Mouse (Mus musculus) intestine, postnatal 0 days (tissue): ENCODE data around the gene Bag1. TPM values are rescaled to one million over a fixed set of nuclear protein-coding genes. Genes with fewer than 3 reads are reported as not detected.
A peak's percentile ranks its signal among the peaks of the same experiment; 100 is the strongest.

Experiments used
- ATAC-seq: fragments of 200-750 bp; cut with Nextera tagmentation; 2 replicates; pipeline ENCODE4 v1.8.0; 2017; ENCODE audit warnings: mild to moderate bottlenecking, moderate TSS enrichment, moderate library complexity
- H3K27ac ChIP-seq: fragments of 300-500 bp; sonication (generic); 2 replicates; pipeline ENCODE4 v1.5.1; 2014; ENCODE audit warnings: mild to moderate bottlenecking, low read depth, low read length, moderate library complexity
- H3K27me3 ChIP-seq: fragments of 300-500 bp; sonication (generic); replicated peaks from 2 replicates; pipeline ENCODE4 v1.6.1; 2014; ENCODE audit warnings: low read length, mixed read lengths; ENCODE audit not compliant: control insufficient read depth, insufficient read depth
- H3K36me3 ChIP-seq: fragments of 300-500 bp; sonication (generic); 2 replicates; pipeline ENCODE4 v1.6.1; 2014; ENCODE audit warnings: mild to moderate bottlenecking, moderate library complexity; ENCODE audit not compliant: control insufficient read depth, insufficient read depth
- H3K4me1 ChIP-seq: fragments of 300-500 bp; sonication (generic); replicated peaks from 2 replicates; pipeline ENCODE4 v1.6.1; 2014; ENCODE audit warnings: antibody characterized with exemption, low read length, mixed read lengths; ENCODE audit not compliant: control insufficient read depth, insufficient read depth
- H3K4me2 ChIP-seq: fragments of 300-500 bp; sonication (generic); replicated peaks from 2 replicates; pipeline ENCODE4 v1.6.1; 2014; ENCODE audit warnings: low read depth, mild to moderate bottlenecking, moderate library complexity
- H3K4me3 ChIP-seq: fragments of 300-500 bp; sonication (generic); 2 replicates; pipeline ENCODE4 v1.5.1; 2014; ENCODE audit warnings: low read depth, low read length
- H3K9ac ChIP-seq: fragments of 300-500 bp; sonication (generic); 2 replicates; pipeline ENCODE4 v1.6.1; 2014; ENCODE audit warnings: mild to moderate bottlenecking, low read depth, low read length
- H3K9me3 ChIP-seq: fragments of 300-500 bp; sonication (generic); 2 replicates; pipeline ENCODE4 v1.6.1; 2016; ENCODE audit warnings: mixed run types; ENCODE audit not compliant: control insufficient read depth
- CTCF ChIP-seq: sonication (generic); IDR thresholded peaks from 2 replicates; pipeline ENCODE4 v1.5.1; 2016; ENCODE audit warnings: low read depth, mild to moderate bottlenecking, control low read depth, antibody characterized with exemption, moderate library complexity
- WGBS: fragments of 180-500 bp; shearing (Covaris S2); extraction: QIAGEN DNeasy Blood & Tissue Kit; methylation state at CpG from one replicate; pipeline ENCODE4 v1.1.7; 2014; 5-methylcytosine and 5-hydroxymethylcytosine counted together
- microRNA-seq: library from miRNA; unstranded; fragments of <30 nt; microRNA quantifications from one replicate; pipeline ENCODE4, GENCODE M21; 2016
- polyA plus RNA-seq: library from polyadenylated mRNA; unstranded; fragments of >200 nt; fragmentation: Nextera tagmentation; extraction: Ambion mirVana; gene quantifications from 2 replicates; pipeline ENCODE4 v1.2.1, GENCODE M21; 2015

Bag1 gene
- polyA plus RNA-seq, 1 experiment from 2014 or later = 138 TPM

DNA sequence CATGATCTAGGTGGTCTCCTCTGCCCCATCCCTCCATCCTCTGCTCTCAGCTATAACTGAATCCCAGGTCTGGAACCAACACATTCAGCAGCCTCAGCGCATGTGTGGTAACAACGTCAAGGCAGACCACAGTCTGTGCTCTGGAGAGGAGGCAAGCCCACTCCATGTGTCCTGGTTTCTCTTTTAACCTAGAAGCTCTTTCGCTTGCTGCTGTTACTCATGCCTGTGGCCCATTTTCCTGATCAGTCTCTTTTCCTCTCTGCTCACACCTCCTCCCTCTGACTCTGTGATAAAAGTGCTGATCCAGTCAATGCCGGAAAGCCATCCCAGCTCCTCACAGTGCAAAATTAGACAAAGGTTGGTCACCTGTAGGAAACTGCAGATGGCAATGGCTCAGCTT is 58.1 kb downstream of the Bag1 start:
- Histone ChIP-seq H3K36me3 (no peaks in the 10 kb centered on the region), H3K9me3 (no peaks in the 10 kb centered on the region), H3K4me3 (no peak overlapping the region), H3K27ac (no peak overlapping the region), H3K9ac (no peak overlapping the region), H3K4me2 (no peak overlapping the region), H3K27me3 (peaks cover 32% of the 10 kb centered on the region), H3K4me1 (no peaks in the 10 kb centered on the region)
- no peak for ATAC-seq
- TF ChIP-seq CTCF = no peak
- 81% methylated on average over 4 of the region's 4 CpGs for WGBS

DNA sequence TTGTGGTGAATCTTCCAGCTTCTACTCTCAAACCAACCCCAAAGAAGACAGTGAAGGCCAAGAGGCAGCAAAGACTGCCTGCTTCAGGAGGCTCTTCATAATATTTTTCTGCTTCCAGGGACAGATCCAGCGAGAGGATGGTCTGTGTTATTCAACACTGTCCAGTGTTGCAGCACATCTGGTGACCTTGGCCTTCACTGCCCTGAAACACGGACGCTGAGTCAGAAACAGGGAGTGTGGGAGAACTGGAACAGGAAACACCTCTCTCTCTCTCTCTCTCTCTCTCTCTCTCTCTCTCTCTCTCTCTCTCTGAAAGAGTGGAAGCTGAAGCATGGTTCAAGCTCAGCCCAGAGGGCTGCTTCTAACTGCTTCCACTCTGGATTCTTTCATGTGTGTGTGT is 58.8 kb downstream of the Bag1 start:
- no peak for ATAC-seq
- Histone ChIP-seq H3K4me2 (no peak overlapping the region), H3K4me3 (no peak overlapping the region), H3K36me3 (no peaks in the 10 kb centered on the region), H3K27me3 (peaks cover 32% of the 10 kb centered on the region), H3K27ac (no peak overlapping the region; the same call in 1 of the 2 replicates), H3K9me3 (no peaks in the 10 kb centered on the region), H3K9ac (no peak overlapping the region), H3K4me1 (no peaks in the 10 kb centered on the region)
- WGBS = 27% methylated on average over 3 of the region's 3 CpGs
- TF ChIP-seq CTCF = no peak

DNA sequence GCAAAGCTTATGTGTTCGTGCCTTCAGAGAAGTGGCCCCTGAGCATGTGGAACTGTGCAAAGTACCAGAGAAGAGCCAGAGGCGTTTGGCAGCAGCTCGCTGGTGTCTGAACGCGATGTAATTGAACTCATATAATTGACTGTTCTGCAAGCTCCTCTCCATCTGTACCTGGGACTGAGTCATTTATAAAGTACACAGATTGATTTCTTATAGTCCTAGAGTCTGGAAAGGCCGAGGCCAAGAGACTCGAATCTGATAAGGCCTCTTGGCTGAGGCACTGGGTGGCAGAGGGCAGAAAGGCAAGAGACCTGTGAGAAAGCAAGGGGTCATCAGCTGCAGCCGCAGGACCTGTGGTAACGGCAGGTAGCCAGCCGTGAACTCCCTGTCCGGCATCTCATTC is 59.3 kb downstream of the Bag1 start:
- H3K9me3 ChIP-seq = no peaks in the 10 kb centered on the region
- WGBS = 59% methylated on average over 11 of the region's 11 CpGs
- no peak overlapping the region for H3K4me3 ChIP-seq
- H3K27me3 ChIP-seq = peaks cover 32% of the 10 kb centered on the region
- H3K4me1 ChIP-seq = no peaks in the 10 kb centered on the region
- no peak overlapping the region for H3K27ac ChIP-seq
- ATAC-seq = no peak
- no peaks in the 10 kb centered on the region for H3K36me3 ChIP-seq
- no peak overlapping the region for H3K9ac ChIP-seq
- H3K4me2 ChIP-seq = no peak overlapping the region
- no peak for TF ChIP-seq CTCF

Small RNAs within 50 kb of the gene (microRNA-seq; reads per million reads assigned to microRNA genes)
- 3.0 reads per million, percentile 4 among the genes with 10 or more reads in this experiment for gene Mir3094

Other genes starting within 250 kb of the Bag1 start
- 18.7 and 19.4 TPM in 2 replicates for gene Aptx, start 245.1 kb downstream of the Bag1 start, polyA plus RNA-seq
- gene Dnaja1, start 226.1 kb downstream of the Bag1 start, polyA plus RNA-seq = 320 and 345 TPM in 2 replicates
- gene Smu1, start 190.4 kb downstream of the Bag1 start, polyA plus RNA-seq = 68.8 and 72.1 TPM in 2 replicates
- 15.3 and 15.5 TPM in 2 replicates for gene B4galt1, start 94.3 kb downstream of the Bag1 start, polyA plus RNA-seq
- gene Spink4, start 28.2 kb downstream of the Bag1 start, polyA plus RNA-seq = 419 and 610 TPM in 2 replicates
- 133 and 136 TPM in 2 replicates for gene Chmp5, start 113 bp upstream of the Bag1 start, polyA plus RNA-seq
- gene Nfx1, start 22.6 kb upstream of the Bag1 start, polyA plus RNA-seq = 25.9 and 27.9 TPM in 2 replicates
- gene Aqp7, start 99.8 kb upstream of the Bag1 start, polyA plus RNA-seq = 9.9 and 14.1 TPM in 2 replicates
- 4.1 and 7.4 TPM in 2 replicates for gene Aqp3, start 149.9 kb upstream of the Bag1 start, polyA plus RNA-seq
- 7.7 and 8.4 TPM in 2 replicates for gene Nol6, start 176.2 kb upstream of the Bag1 start, polyA plus RNA-seq
- 64.5 and 67.9 TPM in 2 replicates for gene Ube2r2, start 187.4 kb upstream of the Bag1 start, polyA plus RNA-seq